Mouse (Mus musculus): ENCODE measurements around the gene Xbp1.
A peak's percentile ranks its signal among the peaks of the same experiment; 100 is the strongest.
"Not testable (repeated sequence)": the region's sequence is repeated elsewhere in the genome, so short reads cannot be mapped to it uniquely, and the experiment has no call there.

Gene Xbp1

GRCm38 (mm10) chr11:5520412-5521265, at the start of gene Xbp1:
Gene Xbp1, plus strand, starts transcription at chr11:5520659.
- peak; percentile 99 for DNase-seq

- peak; percentile 76 for DNase-seq
Measured at GRCm38 (mm10) chr11:5474130-5474529, 46.3 kb upstream of the Xbp1 start.

- not testable (repeated sequence) for DNase-seq
Measured at GRCm38 (mm10) chr11:5475556-5476118, 44.8 kb upstream of the Xbp1 start.

- DNase-seq = no peak
Measured at GRCm38 (mm10) chr11:5476806-5477205, 43.7 kb upstream of the Xbp1 start.

GRCm38 (mm10) chr11:5478193-5478592, 42.3 kb upstream of the Xbp1 start:
- no peak for DNase-seq

- DNase-seq = no peak
Measured at GRCm38 (mm10) chr11:5478831-5479230, 41.6 kb upstream of the Xbp1 start.

GRCm38 (mm10) chr11:5482581-5482980, 37.9 kb upstream of the Xbp1 start:
- no peak for DNase-seq

GRCm38 (mm10) chr11:5485193-5486011, 35.1 kb upstream of the Xbp1 start:
- DNase-seq = peak; percentile 93

- peak; percentile 52 for DNase-seq
Measured at GRCm38 (mm10) chr11:5489433-5489832, 31.0 kb upstream of the Xbp1 start.

GRCm38 (mm10) chr11:5490989-5491656, 29.3 kb upstream of the Xbp1 start:
- DNase-seq = no peak

GRCm38 (mm10) chr11:5491912-5492311, 28.5 kb upstream of the Xbp1 start:
- no peak for DNase-seq

GRCm38 (mm10) chr11:5493869-5494268, 26.6 kb upstream of the Xbp1 start:
- no peak for DNase-seq

- DNase-seq = no peak
Measured at GRCm38 (mm10) chr11:5495286-5495832, 25.1 kb upstream of the Xbp1 start.

GRCm38 (mm10) chr11:5495906-5496305, 24.6 kb upstream of the Xbp1 start:
- no peak for DNase-seq

GRCm38 (mm10) chr11:5496559-5497248, 23.8 kb upstream of the Xbp1 start:
- no peak for DNase-seq

- no peak for DNase-seq
Measured at GRCm38 (mm10) chr11:5498422-5498821, 22.0 kb upstream of the Xbp1 start.

- DNase-seq = peak; percentile 39
Measured at GRCm38 (mm10) chr11:5498931-5499661, 21.4 kb upstream of the Xbp1 start.

GRCm38 (mm10) chr11:5499961-5500644, 20.4 kb upstream of the Xbp1 start:
- DNase-seq = no peak

- no peak for DNase-seq
Measured at GRCm38 (mm10) chr11:5500903-5501741, 19.3 kb upstream of the Xbp1 start.

Measured in lung, postnatal 10 days (tissue).